Mouse (Mus musculus) liver, postnatal 0 days (tissue): ENCODE measurements around the gene Atp2a2. TPM values are rescaled to one million over a fixed set of nuclear protein-coding genes. Genes with fewer than 3 reads are reported as not detected.

ENCODE experiments used
- ATAC-seq: fragments of 200-750 bp; cut with Nextera tagmentation; 2 replicates; pipeline ENCODE4 v1.8.0; 2017; ENCODE audit warnings: mild to moderate bottlenecking, moderate library complexity
- DNase-seq: peaks from one replicate; pipeline ENCODE4 v3.0.0-alpha.2; 2016
- H3K27ac ChIP-seq: fragments of 300-500 bp; sonication (generic); 2 replicates; pipeline ENCODE4 v1.5.1; 2014; ENCODE audit warnings: antibody characterized with exemption, moderate library complexity, mild to moderate bottlenecking, low read depth
- H3K27me3 ChIP-seq: fragments of 300-500 bp; sonication (generic); 2 replicates; pipeline ENCODE4 v1.6.1; 2014; ENCODE audit warnings: low read length, control low read depth, mixed read lengths; ENCODE audit not compliant: insufficient read depth
- H3K36me3 ChIP-seq: fragments of 300-500 bp; sonication (generic); replicated peaks from 2 replicates; pipeline ENCODE4 v1.6.1; 2014; ENCODE audit warnings: mild to moderate bottlenecking, control low read depth, low read length, moderate library complexity, mixed read lengths; ENCODE audit not compliant: insufficient read depth
- H3K4me1 ChIP-seq: fragments of 300-500 bp; sonication (generic); 2 replicates; pipeline ENCODE4 v1.6.1; 2014; ENCODE audit warnings: antibody characterized with exemption, mild to moderate bottlenecking, control low read depth; ENCODE audit not compliant: insufficient read depth
- H3K4me2 ChIP-seq: fragments of 300-500 bp; sonication (generic); 2 replicates; pipeline ENCODE4 v1.6.1; 2014; ENCODE audit warnings: low read depth, mild to moderate bottlenecking, low read length, moderate library complexity, mixed read lengths
- H3K4me3 ChIP-seq: fragments of 300-500 bp; sonication (generic); 2 replicates; pipeline ENCODE4 v1.5.1; 2014; ENCODE audit warnings: low read depth, low read length
- H3K9ac ChIP-seq: fragments of 300-500 bp; sonication (generic); replicated peaks from 2 replicates; pipeline ENCODE4 v1.6.1; 2014; ENCODE audit warnings: mild to moderate bottlenecking, moderate library complexity
- H3K9me3 ChIP-seq: fragments of 300-500 bp; sonication (generic); 2 replicates; pipeline ENCODE4 v1.6.1; 2016; ENCODE audit warnings: mild to moderate bottlenecking, control low read depth, low read length, mixed read lengths
- CTCF ChIP-seq: sonication (generic); IDR thresholded peaks from 2 replicates; pipeline ENCODE4 v1.5.1; 2016; ENCODE audit warnings: antibody characterized with exemption, low read depth
- EP300 ChIP-seq: IDR thresholded peaks from 2 replicates; pipeline ENCODE4 v1.6.1; 2016; ENCODE audit warnings: antibody characterized with exemption, low read depth, mild to moderate bottlenecking
- WGBS: fragments of 180-500 bp; shearing (Covaris S2); extraction: QIAGEN DNeasy Blood & Tissue Kit; methylation state at CpG from one replicate; pipeline ENCODE4 v1.1.7; 2014; ENCODE audit not compliant: insufficient replicate concordance; 5-methylcytosine and 5-hydroxymethylcytosine counted together
- polyA plus RNA-seq: library from polyadenylated mRNA; unstranded; fragments of >200 nt; fragmentation: Nextera tagmentation; extraction: Ambion mirVana; gene quantifications from 2 replicates; pipeline ENCODE4 v1.2.1, GENCODE M21; 2015

Atp2a2 gene
- polyA plus RNA-seq, 1 experiment from 2014 or later = 13.5 TPM

GRCm38 (mm10) chr5:122528591-122528990 lies 26.6 kb upstream of the Atp2a2 start:
- peak overlapping the region; percentile 91 for H3K27ac ChIP-seq
- H3K9ac ChIP-seq = no peak overlapping the region
- 66% methylated on average over 3 of the region's 3 CpGs for WGBS
- H3K36me3 ChIP-seq = no peaks in the 10 kb centered on the region
- no peak for DNase-seq
- TF ChIP-seq CTCF = no peak
- TF ChIP-seq EP300 = no peak
- H3K4me3 ChIP-seq = no peak overlapping the region
- ATAC-seq = no peak
- no peaks in the 10 kb centered on the region for H3K9me3 ChIP-seq
- H3K4me2 ChIP-seq = no peak overlapping the region
- no peaks in the 10 kb centered on the region for H3K27me3 ChIP-seq
- H3K4me1 ChIP-seq = peaks cover 36% of the 10 kb centered on the region

- DNase-seq (no peak), ATAC-seq (peak; percentile 11; the same call in 1 of the 2 replicates)
- peak overlapping the region; percentile 48 for H3K4me2 ChIP-seq
- TF ChIP-seq EP300 (no peak), CTCF (no peak)
- H3K27me3 ChIP-seq = no peaks in the 10 kb centered on the region
- peak overlapping the region; percentile 91 for H3K27ac ChIP-seq
- H3K9ac ChIP-seq = no peak overlapping the region
- H3K4me3 ChIP-seq = no peak overlapping the region
- H3K4me1 ChIP-seq = peaks cover 36% of the 10 kb centered on the region
- WGBS = 39% methylated on average over 11 of the region's 11 CpGs
- H3K36me3 ChIP-seq = no peaks in the 10 kb centered on the region
- H3K9me3 ChIP-seq = no peaks in the 10 kb centered on the region
Measured at GRCm38 (mm10) chr5:122527761-122528160, 25.7 kb upstream of the Atp2a2 start.

GRCm38 (mm10) chr5:122526878-122527730 lies 25.1 kb upstream of the Atp2a2 start:
- 49% methylated on average over 15 of the region's 15 CpGs for WGBS
- H3K9ac ChIP-seq = no peak overlapping the region
- peak overlapping the region; percentile 48 for H3K4me2 ChIP-seq

GRCm38 (mm10) chr5:122526405-122526804 lies 24.4 kb upstream of the Atp2a2 start:
- TF ChIP-seq EP300 (no peak), CTCF (no peak)
- Histone ChIP-seq H3K4me3 (no peak overlapping the region), H3K4me1 (peaks cover 36% of the 10 kb centered on the region), H3K36me3 (no peaks in the 10 kb centered on the region), H3K27ac (peak overlapping the region; percentile 91), H3K4me2 (peak overlapping the region; percentile 48; the same call in 1 of the 2 replicates), H3K9me3 (no peaks in the 10 kb centered on the region), H3K9ac (0 out of 2 replicates have a peak overlapping the region, but pooled peaks have one; percentile 1), H3K27me3 (no peaks in the 10 kb centered on the region)
- ATAC-seq = 0 out of 2 replicates have a peak, but pooled peaks have one; percentile 3
- DNase-seq = no peak
- WGBS = 86% methylated on average over 9 of the region's 9 CpGs

More at GRCm38 (mm10) chr5:122526878-122527730, 25.1 kb upstream of the Atp2a2 start:
- TF ChIP-seq CTCF (no peak), EP300 (no peak)
- Histone ChIP-seq H3K4me3 (no peak overlapping the region), H3K9me3 (no peaks in the 10 kb centered on the region), H3K36me3 (no peaks in the 10 kb centered on the region), H3K27me3 (no peaks in the 10 kb centered on the region), H3K4me1 (peaks cover 36% of the 10 kb centered on the region), H3K27ac (peak overlapping the region; percentile 91)
- ATAC-seq = peak; percentile 86
- peak; percentile 63 for DNase-seq

DNA sequence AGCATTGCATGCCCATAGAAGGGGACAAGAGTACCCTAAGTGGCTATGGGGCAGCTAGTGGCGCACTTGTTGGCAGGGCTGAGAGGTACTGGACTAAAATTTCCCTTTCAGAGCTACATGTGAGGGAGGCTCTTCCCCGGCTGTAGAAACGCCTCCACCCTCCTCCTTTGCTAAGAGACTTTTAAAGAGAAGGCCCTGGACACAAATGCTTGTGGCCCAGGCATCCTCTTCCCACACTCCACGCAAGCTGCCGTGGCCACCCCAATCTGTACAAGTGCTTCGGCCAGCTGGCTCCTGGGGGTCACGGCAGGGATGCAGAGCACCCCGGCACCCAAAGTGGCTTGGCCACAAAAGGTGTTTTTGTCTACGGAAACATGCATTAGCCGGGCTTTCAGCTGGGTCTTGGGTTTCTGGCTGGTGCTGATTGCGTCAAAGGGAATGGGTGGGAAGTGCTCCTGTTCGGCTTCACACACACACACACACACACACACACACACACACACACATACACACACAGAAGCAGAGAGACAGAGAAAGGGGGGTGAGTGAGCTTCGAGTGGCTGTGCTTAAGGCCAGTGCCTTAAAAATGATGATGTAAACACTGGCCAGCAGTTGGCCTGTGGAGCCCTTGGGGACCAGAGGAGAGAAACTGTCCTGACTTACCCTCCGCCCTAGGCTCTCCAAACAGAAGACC lies 23.4 kb upstream of the Atp2a2 start:
- no peak for DNase-seq
- TF ChIP-seq CTCF (no peak), EP300 (no peak)
- Histone ChIP-seq H3K4me3 (no peak overlapping the region), H3K9me3 (no peaks in the 10 kb centered on the region), H3K4me1 (peaks cover 35% of the 10 kb centered on the region), H3K4me2 (no peak overlapping the region), H3K27ac (peak overlapping the region; percentile 70), H3K9ac (peak overlapping the region; percentile 30; the same call in 1 of the 2 replicates), H3K36me3 (no peaks in the 10 kb centered on the region), H3K27me3 (no peaks in the 10 kb centered on the region)
- 70% methylated on average over 14 of the region's 14 CpGs for WGBS
- ATAC-seq = no peak

DNA sequence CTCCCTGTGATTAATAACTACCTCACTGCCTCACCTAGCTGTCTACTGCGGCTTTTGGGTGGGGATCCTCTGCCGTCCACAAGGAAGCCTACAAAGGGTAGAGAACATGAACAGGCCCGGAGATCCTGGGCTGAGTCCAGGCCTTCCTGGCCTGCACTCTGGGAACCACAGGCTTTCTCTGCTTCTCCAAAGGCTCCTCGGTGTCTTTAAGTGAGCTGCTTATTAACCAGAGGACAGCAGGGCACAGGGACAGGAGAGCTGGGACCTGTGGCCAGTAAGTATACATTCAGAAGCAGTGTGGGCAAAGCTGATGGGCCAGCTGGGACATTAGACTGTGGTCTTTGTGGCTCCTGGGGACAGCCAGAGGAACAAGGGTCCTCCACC lies 22.8 kb upstream of the Atp2a2 start:
- no peaks in the 10 kb centered on the region for H3K36me3 ChIP-seq
- H3K4me3 ChIP-seq = no peak overlapping the region

More for the DNA sequence above, 22.8 kb upstream of the Atp2a2 start:
- no peak for DNase-seq
- Histone ChIP-seq H3K9ac (peak overlapping the region; percentile 30; the same call in 1 of the 2 replicates), H3K4me2 (no peak overlapping the region), H3K9me3 (no peaks in the 10 kb centered on the region), H3K4me1 (peaks cover 34% of the 10 kb centered on the region), H3K27ac (peak overlapping the region; percentile 70), H3K27me3 (no peaks in the 10 kb centered on the region)
- TF ChIP-seq CTCF (no peak), EP300 (no peak)
- 74% methylated on average over 4 of the region's 4 CpGs for WGBS
- ATAC-seq = no peak
